12 mouse cellular contexts compared by ENCODE assay signal in the genomic region with DNA sequence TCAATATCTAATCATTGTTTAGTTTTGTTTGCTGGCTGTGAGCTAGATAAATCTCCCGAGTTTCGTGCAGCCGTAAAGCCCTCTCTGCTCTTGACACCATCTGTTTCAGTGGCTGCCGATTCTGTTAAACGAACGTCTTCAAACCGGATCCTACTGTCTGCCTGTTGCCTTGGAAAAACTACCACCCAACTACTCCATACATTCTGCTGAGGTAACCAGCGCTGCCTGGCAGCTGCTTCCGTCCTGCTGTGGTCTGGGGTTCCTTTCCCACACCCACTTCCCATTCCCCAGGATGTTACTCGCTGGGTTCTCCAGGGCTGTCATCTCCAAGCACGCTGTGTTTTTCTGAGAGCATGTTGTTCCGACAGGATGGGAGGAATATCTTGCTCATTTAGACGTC.
DNase-seq lines count a peak whose midpoint lies in the region; ATAC-seq and TF ChIP-seq lines count a peak whose summit lies in the region.
"Had no signal": no experiment of that assay in that cellular context is flagged by ENCODE, and none has a peak within 500 bp of the region (broad histone marks: within the 10 kb centered on the region; RNA-seq: fewer than 3 reads in every experiment).

No protein-coding gene starts in this region.

- H3K9me3 ChIP-seq in heart, embryonic 12.5 days (replicated peaks): no peaks in the 10 kb centered on the region
- H3K9me3 ChIP-seq in neural tube, embryonic 15.5 days (replicated peaks): no peaks in the 10 kb centered on the region
- H3K9me3 ChIP-seq: kidney, embryonic 15.5 days; liver, embryonic 15.5 days; neural tube, embryonic 12.5 days had no signal

- H3K4me2 ChIP-seq in heart, embryonic 12.5 days: peak overlapping the region; percentile 54
- H3K4me2 ChIP-seq in neural tube, embryonic 15.5 days: peak overlapping the region; percentile 35
- H3K4me2 ChIP-seq: kidney, embryonic 15.5 days; liver, embryonic 15.5 days; neural tube, embryonic 12.5 days had no signal

- H3K36me3 ChIP-seq in heart, embryonic 12.5 days: no peaks in the 10 kb centered on the region
- no peaks in the 10 kb centered on the region for H3K36me3 ChIP-seq in neural tube, embryonic 15.5 days
- H3K36me3 ChIP-seq: kidney, embryonic 15.5 days; neural tube, embryonic 12.5 days had no signal

- no peak overlapping the region for H3K27ac ChIP-seq in heart, embryonic 12.5 days (ENCODE audit: poor library complexity, severe bottlenecking)
- no peak overlapping the region; the same call in 1 of the 2 replicates for H3K27ac ChIP-seq in layer of hippocampus, adult 2 months
- 0 out of 2 replicates have a peak overlapping the region, but pooled peaks have one; percentile 15 for H3K27ac ChIP-seq in neural tube, embryonic 15.5 days (replicated peaks)
- H3K27ac ChIP-seq: kidney, embryonic 15.5 days; liver, embryonic 15.5 days; neural tube, embryonic 12.5 days had no signal

- 36% methylated on average over 13 of the region's 13 CpGs for WGBS in heart, embryonic 12.5 days
- WGBS in neural tube, embryonic 15.5 days: 37% methylated on average over 13 of the region's 13 CpGs

- H3K4me3 ChIP-seq in heart, embryonic 12.5 days: no peak overlapping the region
- peak overlapping the region; percentile 26; the same call in 1 of the 2 replicates for H3K4me3 ChIP-seq in layer of hippocampus, adult 2 months
- no peak overlapping the region for H3K4me3 ChIP-seq in neural tube, embryonic 15.5 days (replicated peaks)
- H3K4me3 ChIP-seq: erythroblast, embryonic 14.5 days; kidney, embryonic 15.5 days; liver, embryonic 15.5 days; neural tube, embryonic 12.5 days had no signal

- peaks cover 17% of the 10 kb centered on the region for H3K4me1 ChIP-seq in heart, embryonic 12.5 days (replicated peaks)
- H3K4me1 ChIP-seq in neural tube, embryonic 15.5 days: peaks cover 11% of the 10 kb centered on the region
- H3K4me1 ChIP-seq: kidney, embryonic 15.5 days had no signal

- 0 out of 2 replicates have a peak overlapping the region, but pooled peaks have one; percentile 23 for H3K9ac ChIP-seq in heart, embryonic 12.5 days
- H3K9ac ChIP-seq in neural tube, embryonic 15.5 days (replicated peaks): no peak overlapping the region
- H3K9ac ChIP-seq: kidney, embryonic 15.5 days; liver, embryonic 15.5 days; neural tube, embryonic 12.5 days had no signal

- no peaks in the 10 kb centered on the region; the same call in 1 of the 2 replicates for H3K27me3 ChIP-seq in heart, embryonic 12.5 days (replicated peaks)
- H3K27me3 ChIP-seq in neural tube, embryonic 15.5 days (replicated peaks): no peaks in the 10 kb centered on the region
- H3K27me3 ChIP-seq: kidney, embryonic 15.5 days; liver, embryonic 15.5 days; neural tube, embryonic 12.5 days had no signal

- DNase-seq in left cerebral cortex, adult 8-10 months (ENCODE audit: low spot score in 2 of 2): peak; percentile 3 to 9
- no peak for DNase-seq in left cerebral cortex, adult 11 months (ENCODE audit: low spot score)
- DNase-seq in layer of hippocampus, adult 2 months (ENCODE audit: low spot score in 2 of 2): peak in 1 of 2 experiments; percentile 10
- DNase-seq in MN1 (ENCODE audit: low spot score): no peak
- DNase-seq in thymus, postnatal 0 days (ENCODE audit: low spot score): no peak

- TF ChIP-seq CTCF in layer of hippocampus, adult 2 months (conservative IDR thresholded peaks at IDR 0.05): no peak

- no peak for ATAC-seq in heart, embryonic 12.5 days (ENCODE audit: insufficient number of reproducible peaks, low FRiP score)
- no peak for ATAC-seq in neural tube, embryonic 15.5 days (ENCODE audit: low FRiP score)
- no peak for ATAC-seq in erythroblast, adult 5-6 weeks (replicated peaks; ENCODE audit: low FRiP score, poor library complexity, severe bottlenecking)

Comparison
In these comparisons a context has a peak if more than half of its experiments do, and no peak if none do; other contexts are left out.
1. DNase-seq: peak in left cerebral cortex, adult 8-10 months (2 of 2); none in left cerebral cortex, adult 11 months (single experiment), MN1 (single experiment) and thymus, postnatal 0 days (single experiment).